Mouse (Mus musculus): ENCODE results near the gene Tnip2.

The Tnip2 gene

GRCm38 (mm10) chr5:34524511-34524910 is 10.7 kb upstream of the Tnip2 start:
- no peak for DNase-seq (ENCODE audit: extremely low read depth, insufficient read length, low spot score)

DNA sequence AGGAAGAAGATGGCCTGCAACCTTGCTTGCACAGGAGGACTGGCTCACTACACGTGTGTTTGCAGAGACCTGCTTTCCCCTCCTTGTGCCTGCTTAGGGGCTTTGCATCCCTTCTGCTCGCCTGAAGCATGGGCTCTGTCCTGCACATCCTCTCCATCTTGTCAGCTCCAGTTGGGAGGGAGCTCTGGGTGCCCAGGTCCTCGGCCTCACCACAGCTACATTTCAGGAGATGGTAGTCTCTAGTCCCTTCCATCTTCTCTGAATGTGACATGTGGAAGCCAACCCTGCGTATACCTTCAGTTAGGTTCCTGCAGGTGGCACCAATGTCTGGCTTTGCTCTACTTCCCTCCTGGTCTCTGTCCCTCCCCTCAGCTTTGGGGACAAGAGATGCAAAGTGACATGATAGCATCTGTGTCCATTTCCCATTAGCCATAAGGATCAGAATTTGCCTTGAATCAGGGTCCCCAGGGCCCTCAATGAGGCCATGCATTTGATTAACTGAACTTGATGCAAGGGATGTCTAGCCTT is 10.2 kb upstream of the Tnip2 start:
- DNase-seq (ENCODE audit: extremely low read depth, insufficient read length, low spot score): no peak

GRCm38 (mm10) chr5:34521337-34521736 is 7.5 kb upstream of the Tnip2 start:
- DNase-seq (ENCODE audit: extremely low read depth, insufficient read length, low spot score): no peak

DNA sequence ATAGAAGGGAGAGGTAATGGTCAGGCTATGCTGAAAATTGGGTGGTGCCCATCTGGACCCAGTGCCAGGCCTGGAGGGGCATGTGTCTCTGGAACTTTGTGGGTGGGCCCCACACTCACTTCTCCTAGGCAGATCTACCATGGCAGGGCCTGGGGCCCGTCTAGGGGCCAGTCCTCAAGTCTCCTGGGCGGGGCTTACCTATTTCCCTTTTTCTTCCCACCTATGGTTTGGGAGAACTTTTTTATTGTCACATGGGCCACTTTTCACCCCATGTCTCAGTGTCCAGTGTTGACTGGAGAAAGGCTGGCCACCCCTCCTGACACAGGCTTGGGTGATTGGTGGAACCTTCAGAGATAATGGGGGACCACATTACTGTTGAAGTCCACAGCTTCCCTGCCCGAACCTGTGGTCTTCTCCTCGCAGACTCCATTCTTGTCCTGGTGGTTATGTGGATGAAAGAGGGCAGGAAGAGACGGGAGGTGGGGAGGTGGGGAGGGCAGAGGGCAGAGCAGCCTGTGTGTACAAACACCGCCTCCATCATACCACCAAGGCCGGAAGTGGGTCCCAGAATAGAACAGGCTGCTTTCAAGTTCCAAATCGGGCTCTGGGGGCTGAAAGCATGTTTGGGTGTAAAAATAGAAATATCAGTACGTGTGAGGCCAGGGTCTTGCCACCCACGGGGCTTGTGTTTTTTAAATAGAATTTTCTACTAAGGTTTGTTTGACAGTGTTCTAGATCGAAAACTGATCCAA is 6.8 kb upstream of the Tnip2 start:
- DNase-seq (ENCODE audit: extremely low read depth, insufficient read length, low spot score): no peak

- no peak for DNase-seq (ENCODE audit: extremely low read depth, insufficient read length, low spot score)
Observed at GRCm38 (mm10) chr5:34519389-34519910, 5.7 kb upstream of the Tnip2 start.

GRCm38 (mm10) chr5:34517913-34518312 is 4.1 kb upstream of the Tnip2 start:
- DNase-seq (ENCODE audit: extremely low read depth, insufficient read length, low spot score): peak; percentile 53

GRCm38 (mm10) chr5:34515096-34515495 is 1.3 kb upstream of the Tnip2 start:
- no peak for DNase-seq (ENCODE audit: extremely low read depth, insufficient read length, low spot score)

DNA sequence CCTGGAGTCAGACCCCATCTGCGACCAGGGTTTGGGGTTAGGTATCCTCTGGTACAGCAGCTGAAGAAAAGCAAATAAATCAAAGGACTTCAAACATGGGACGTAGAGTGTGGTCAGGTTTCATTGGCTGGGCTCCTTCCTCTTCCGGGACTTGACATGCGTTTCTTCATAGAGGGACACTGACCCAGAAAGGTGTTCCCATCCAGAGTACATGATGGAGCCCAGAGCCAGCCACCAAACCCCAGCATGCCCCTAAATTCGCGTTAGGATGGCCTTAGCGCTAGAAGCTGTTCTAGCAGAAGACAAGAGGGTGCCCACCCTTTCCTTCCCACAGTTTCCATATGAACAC is 401 bp upstream of the Tnip2 start:
- no peak for DNase-seq (ENCODE audit: extremely low read depth, insufficient read length, low spot score)

DNA sequence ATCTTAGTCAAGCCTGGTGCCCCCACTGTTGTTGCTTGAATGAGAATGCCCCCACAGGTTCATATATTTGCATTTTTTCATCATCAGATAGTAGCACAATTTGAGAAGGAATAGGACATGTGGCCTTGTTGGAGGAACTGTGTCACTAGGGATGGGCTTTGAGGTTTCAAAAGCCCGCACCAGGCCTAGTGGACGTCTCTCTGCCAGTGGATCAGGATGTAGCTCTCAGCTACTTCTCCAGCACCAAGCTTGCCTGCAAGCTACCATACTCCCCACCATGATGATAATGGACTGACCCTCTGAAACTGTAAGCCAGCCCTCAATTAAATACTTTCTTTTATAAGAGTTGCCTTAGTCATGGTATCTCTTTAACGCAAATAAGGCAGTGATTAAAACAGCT is 1.3 kb downstream of the Tnip2 start:
- no peak for DNase-seq (ENCODE audit: extremely low read depth, insufficient read length, low spot score)

DNA sequence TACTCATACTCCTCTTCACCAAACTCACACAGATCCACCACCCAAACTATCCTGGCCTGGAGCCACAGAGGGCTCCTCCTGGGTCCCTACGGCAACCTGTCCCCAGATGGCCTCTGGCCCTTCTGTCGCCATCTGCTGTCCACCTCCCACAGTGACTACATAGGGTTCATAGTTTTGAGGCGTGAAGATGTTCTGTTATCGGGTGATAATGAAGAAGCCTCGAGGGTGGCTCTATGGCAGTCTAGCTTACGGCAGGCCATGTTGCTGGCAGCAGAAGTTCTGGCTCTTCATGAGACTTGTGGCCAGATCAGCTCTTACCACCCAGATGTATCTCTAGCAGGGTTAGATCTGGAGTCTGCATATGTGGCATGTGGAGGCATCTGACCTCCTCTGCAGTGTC is 11.0 kb downstream of the Tnip2 start:
- DNase-seq (ENCODE audit: extremely low read depth, insufficient read length, low spot score): no peak

GRCm38 (mm10) chr5:34502411-34502810 is 11.4 kb downstream of the Tnip2 start:
- no peak for DNase-seq (ENCODE audit: extremely low read depth, insufficient read length, low spot score)

- DNase-seq (ENCODE audit: extremely low read depth, insufficient read length, low spot score): no peak
Observed at GRCm38 (mm10) chr5:34501588-34501987, 12.2 kb downstream of the Tnip2 start.

- no peak for DNase-seq (ENCODE audit: extremely low read depth, insufficient read length, low spot score)
Observed at GRCm38 (mm10) chr5:34500886-34501285, 12.9 kb downstream of the Tnip2 start.

DNA sequence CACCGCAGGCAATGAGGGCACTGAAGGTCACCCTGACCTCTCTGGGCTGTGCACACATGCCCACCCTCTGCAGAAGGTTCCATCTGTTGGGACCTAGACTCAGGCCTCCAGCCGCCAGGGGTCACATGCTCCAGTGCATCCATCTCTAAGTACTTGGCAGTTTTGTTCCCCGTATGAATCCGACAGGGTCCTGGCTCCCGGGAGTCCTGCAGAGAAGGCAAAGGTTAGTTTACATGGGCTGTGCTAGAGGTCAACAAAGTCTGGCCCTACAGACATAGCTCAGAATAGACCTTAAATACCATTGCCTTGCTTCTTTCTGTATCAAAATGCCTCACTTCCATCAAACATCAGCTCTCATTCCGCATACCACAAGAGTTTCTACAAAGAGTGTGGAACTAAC is 17.0 kb downstream of the Tnip2 start:
- DNase-seq (ENCODE audit: extremely low read depth, insufficient read length, low spot score): no peak

GRCm38 (mm10) chr5:34489418-34489787 is 24.4 kb downstream of the Tnip2 start:
- DNase-seq (ENCODE audit: extremely low read depth, insufficient read length, low spot score): no peak

- no peak for DNase-seq (ENCODE audit: extremely low read depth, insufficient read length, low spot score)
Observed at GRCm38 (mm10) chr5:34488741-34489417, 24.9 kb downstream of the Tnip2 start.

- DNase-seq (ENCODE audit: extremely low read depth, insufficient read length, low spot score): no peak
Observed at GRCm38 (mm10) chr5:34487320-34488090, 26.3 kb downstream of the Tnip2 start.

DNA sequence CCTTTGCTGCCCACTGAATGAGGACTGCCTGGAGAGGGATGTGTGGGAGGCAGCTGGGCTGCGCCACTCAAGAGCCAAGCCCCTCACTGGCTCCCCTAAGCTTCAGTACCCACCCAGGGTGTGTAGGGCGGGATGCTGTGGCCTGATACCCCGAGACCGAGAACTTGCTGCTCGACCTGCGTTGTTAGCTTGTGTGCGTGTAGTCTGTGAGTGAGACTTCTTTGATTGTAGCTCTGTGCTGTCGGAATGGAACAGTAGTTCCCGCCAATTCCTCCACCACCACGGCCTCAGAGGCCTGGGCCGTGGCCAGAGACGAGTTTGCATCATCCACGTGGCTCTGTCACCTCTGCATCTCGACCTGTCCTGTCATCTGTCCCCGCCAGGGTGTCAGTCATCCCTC is 28.1 kb downstream of the Tnip2 start:
- peak; percentile 14 for DNase-seq (ENCODE audit: extremely low read depth, insufficient read length, low spot score)

DNA sequence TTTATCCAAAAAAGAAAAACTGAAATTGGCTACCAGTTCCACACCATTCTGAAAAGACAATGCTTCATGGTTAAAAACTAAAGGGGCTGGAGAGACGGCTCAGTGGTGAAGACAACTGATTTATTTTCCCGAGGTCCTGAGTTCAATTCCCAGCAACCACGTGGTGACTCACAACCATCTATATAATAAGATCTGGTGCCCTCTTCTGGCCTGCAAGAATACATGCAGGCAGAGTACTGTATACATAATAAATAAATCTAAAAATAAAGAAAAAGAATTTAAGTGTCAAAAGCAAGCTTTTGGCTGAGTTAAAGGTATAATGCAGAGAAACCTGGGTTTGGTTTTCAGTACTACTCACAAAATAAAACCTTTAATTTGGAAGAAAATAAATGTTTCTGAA is 32.9 kb downstream of the Tnip2 start:
- DNase-seq (ENCODE audit: extremely low read depth, insufficient read length, low spot score): no peak

DNA sequence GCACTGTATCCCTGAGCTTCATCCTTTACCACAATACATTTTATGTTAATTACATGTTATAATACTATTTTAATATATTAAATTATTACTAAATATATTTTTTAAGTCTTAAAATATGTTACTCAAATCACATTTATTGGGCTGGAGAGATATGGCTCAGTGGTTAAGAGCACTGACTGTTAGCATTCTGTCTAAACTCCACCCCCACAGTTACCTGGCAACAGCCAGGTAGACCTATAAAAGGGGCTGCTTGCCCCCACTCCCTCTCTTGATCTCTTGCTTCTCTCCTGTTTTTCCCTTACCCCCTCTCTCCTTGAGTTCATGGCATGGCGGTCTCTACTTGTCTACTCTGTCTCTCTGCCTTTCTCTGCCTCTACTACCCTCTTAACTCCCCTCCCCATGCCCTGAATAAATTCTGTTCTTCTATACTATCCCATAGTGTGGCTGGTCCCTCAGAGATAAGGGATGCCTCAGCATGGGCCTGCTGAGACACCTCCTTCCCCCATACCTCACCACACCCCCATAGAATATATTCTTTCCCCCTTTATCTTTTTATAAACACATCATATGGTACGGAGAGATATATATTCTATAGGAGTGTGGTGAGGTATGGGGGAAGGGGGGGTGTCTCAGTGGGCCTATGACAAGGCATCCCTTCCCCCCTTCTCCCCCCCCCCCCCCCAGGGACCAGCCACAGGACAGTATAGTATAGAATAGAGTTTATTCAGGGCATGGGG is 45.6 kb downstream of the Tnip2 start:
- no peak for DNase-seq (ENCODE audit: extremely low read depth, insufficient read length, low spot score)

GRCm38 (mm10) chr5:34466648-34467047 is 47.1 kb downstream of the Tnip2 start:
- no peak for DNase-seq (ENCODE audit: extremely low read depth, insufficient read length, low spot score)

Data from 3134 (cell line).